Mouse (Mus musculus) C2C12 (cell line): ENCODE data around the gene Pnp. TPM values are rescaled to one million over a fixed set of nuclear protein-coding genes. Genes with fewer than 3 reads are reported as not detected.

ENCODE experiments used
- H3K27me3 ChIP-seq: one replicate; pipeline ENCODE4 v1.6.1; 2011; ENCODE audit not compliant: control insufficient read depth, insufficient read depth, insufficient read length
- H3K36me3 ChIP-seq: one replicate; pipeline ENCODE4 v1.6.1; 2011; ENCODE audit not compliant: control insufficient read depth, insufficient read depth
- H3K4me3 ChIP-seq: one replicate; pipeline ENCODE4 v1.5.1; 2011; ENCODE audit warnings: mild to moderate bottlenecking, control low read depth; ENCODE audit not compliant: poor library complexity, insufficient read depth, severe bottlenecking
- H3K79me2 ChIP-seq: one replicate; pipeline ENCODE4 v1.6.1; 2011; ENCODE audit not compliant: control insufficient read depth, insufficient read depth
- H3K79me3 ChIP-seq: one replicate; pipeline ENCODE4 v1.6.1; 2011; ENCODE audit warnings: low read depth, control low read depth
- H3ac ChIP-seq: one replicate; pipeline ENCODE3; 2011; ENCODE audit warnings: low read depth; ENCODE audit not compliant: control insufficient read depth, insufficient read length
- CEBPB ChIP-seq: IDR thresholded peaks from one replicate; pipeline ENCODE4 v1.6.1; 2011; ENCODE audit warnings: low read depth, mild to moderate bottlenecking, control low read depth, moderate library complexity
- CTCF ChIP-seq: IDR thresholded peaks from one replicate; pipeline ENCODE4 v1.5.1; 2011; ENCODE audit not compliant: control insufficient read depth, insufficient read depth, insufficient read length
- FOSL1 ChIP-seq: IDR thresholded peaks from one replicate; pipeline ENCODE4 v1.8.0; 2011; ENCODE audit warnings: mild to moderate bottlenecking, low read length; ENCODE audit not compliant: poor library complexity, insufficient read depth, severe bottlenecking
- MAX ChIP-seq: IDR thresholded peaks from one replicate; pipeline ENCODE4 v1.6.1; 2011; ENCODE audit warnings: mild to moderate bottlenecking, control low read depth
- MYOD1 ChIP-seq: IDR thresholded peaks from one replicate; pipeline ENCODE4 v1.6.1; 2011; ENCODE audit warnings: low read depth; ENCODE audit not compliant: control insufficient read depth, insufficient read length
- MYOG ChIP-seq: IDR thresholded peaks from one replicate; pipeline ENCODE4 v1.6.1; 2011; ENCODE audit not compliant: control insufficient read depth, insufficient read length; ENCODE audit errors: extremely low read depth
- USF1 ChIP-seq: IDR thresholded peaks from one replicate; pipeline ENCODE4 v1.6.1; 2011; ENCODE audit warnings: low read depth, mild to moderate bottlenecking, control low read depth, moderate library complexity
- polyA plus RNA-seq: library from polyadenylated mRNA; unstranded; fragments of >200 nt; fragmentation: generic; extraction: Trizol; gene quantifications from one replicate; pipeline ENCODE4 v1.2.1, GENCODE M21; 2012; ENCODE audit warnings: missing spikeins

Pnp gene
- polyA plus RNA-seq, 1 experiment, result 67.0 TPM

DNA sequence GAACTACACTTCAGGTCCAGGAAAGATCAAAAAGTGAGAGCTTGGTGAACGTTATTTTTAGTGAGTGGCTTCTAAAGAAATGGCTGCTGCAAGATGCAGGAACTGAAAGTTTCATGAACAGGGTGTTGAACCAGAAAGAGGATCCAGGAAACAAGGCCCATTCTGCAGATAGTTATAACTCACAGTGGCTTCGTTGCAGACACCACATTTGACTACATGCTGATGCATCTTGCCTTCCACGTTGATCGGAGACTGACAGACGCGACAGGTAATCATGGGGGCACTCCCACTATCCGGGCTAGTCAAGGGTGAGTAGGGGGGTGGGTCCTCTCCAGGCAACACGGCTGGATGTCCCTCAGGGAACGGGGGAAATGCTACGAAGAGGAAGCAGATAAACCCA lies 931 bp upstream of the Pnp start:
- H3ac ChIP-seq, result peak overlapping the region; percentile 72
- TF ChIP-seq MAX, result no peak
- no peak for TF ChIP-seq MYOG
- no peak for TF ChIP-seq MYOD1
- no peak for TF ChIP-seq FOSL1
- no peak for TF ChIP-seq CTCF
- TF ChIP-seq USF1, result no peak
- TF ChIP-seq CEBPB, result no peak
- H3K79me3 ChIP-seq, result peaks cover 40% of the 10 kb centered on the region
- H3K27me3 ChIP-seq, result no peaks in the 10 kb centered on the region
- peaks cover 57% of the 10 kb centered on the region for H3K79me2 ChIP-seq
- H3K4me3 ChIP-seq, result peak overlapping the region; percentile 96
- H3K36me3 ChIP-seq, result peaks cover 39% of the 10 kb centered on the region

DNA sequence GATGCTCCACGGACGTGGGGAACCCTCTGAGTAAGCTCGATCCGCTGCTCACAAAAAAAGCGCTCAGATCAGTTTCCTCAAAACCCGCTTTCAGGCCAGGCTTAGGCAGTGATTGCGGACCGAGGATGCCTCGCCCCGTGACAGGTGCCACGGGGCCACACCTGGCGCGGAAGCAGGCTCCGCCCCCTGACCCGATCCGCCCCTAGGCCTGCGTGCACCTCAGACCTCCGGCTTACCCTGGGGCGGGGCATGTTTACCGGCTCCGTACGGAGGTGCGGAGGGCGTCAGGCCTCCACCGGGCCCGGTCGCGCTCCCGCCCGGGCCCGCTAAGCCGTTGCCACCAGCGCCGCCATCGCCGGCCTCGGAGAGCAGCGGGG lies 517 bp upstream of the Pnp start:
- H3K36me3 ChIP-seq, result peaks cover 38% of the 10 kb centered on the region
- peak overlapping the region; percentile 96 for H3K4me3 ChIP-seq
- peaks cover 38% of the 10 kb centered on the region for H3K79me3 ChIP-seq
- no peaks in the 10 kb centered on the region for H3K27me3 ChIP-seq
- peaks cover 53% of the 10 kb centered on the region for H3K79me2 ChIP-seq
- peak overlapping the region; percentile 72 for H3ac ChIP-seq
- TF ChIP-seq MYOG (no peak), CTCF (no peak), FOSL1 (no peak), MAX (no peak), USF1 (no peak), CEBPB (no peak), MYOD1 (no peak)

DNA sequence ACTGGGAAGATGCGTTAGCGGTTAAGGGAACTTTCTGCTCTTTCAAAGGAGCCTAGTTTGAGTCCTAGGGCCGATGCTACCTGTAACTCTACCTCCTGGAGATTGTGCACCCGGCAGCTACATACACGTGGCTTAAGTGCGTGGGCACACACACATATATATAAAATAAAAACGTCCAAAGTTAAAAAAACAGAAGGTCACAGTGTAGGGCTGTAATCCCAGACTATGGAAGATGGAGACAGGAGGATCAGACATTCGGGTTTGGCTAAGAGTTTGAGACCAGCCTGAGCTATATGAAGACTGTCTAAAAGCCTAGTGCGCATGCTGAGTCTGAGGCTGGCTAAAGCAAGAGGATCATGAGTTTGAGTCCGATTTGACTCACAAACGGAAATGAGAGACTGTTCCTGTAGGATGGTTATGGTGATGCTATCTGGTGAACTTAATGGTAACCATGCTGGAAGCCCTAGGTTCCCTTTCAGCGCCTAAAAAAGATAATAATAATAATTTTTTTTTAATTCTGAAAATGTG lies 675 bp downstream of the Pnp start:
- Histone ChIP-seq H3K4me3 (peak overlapping the region; percentile 36), H3K27me3 (no peaks in the 10 kb centered on the region), H3ac (peak overlapping the region; percentile 52), H3K79me3 (peaks cover 27% of the 10 kb centered on the region), H3K79me2 (peaks cover 41% of the 10 kb centered on the region), H3K36me3 (peaks cover 29% of the 10 kb centered on the region)
- no peak for TF ChIP-seq CEBPB
- TF ChIP-seq USF1, result no peak
- TF ChIP-seq MYOD1, result no peak
- TF ChIP-seq MAX, result no peak
- TF ChIP-seq FOSL1, result no peak
- no peak for TF ChIP-seq CTCF
- no peak for TF ChIP-seq MYOG

DNA sequence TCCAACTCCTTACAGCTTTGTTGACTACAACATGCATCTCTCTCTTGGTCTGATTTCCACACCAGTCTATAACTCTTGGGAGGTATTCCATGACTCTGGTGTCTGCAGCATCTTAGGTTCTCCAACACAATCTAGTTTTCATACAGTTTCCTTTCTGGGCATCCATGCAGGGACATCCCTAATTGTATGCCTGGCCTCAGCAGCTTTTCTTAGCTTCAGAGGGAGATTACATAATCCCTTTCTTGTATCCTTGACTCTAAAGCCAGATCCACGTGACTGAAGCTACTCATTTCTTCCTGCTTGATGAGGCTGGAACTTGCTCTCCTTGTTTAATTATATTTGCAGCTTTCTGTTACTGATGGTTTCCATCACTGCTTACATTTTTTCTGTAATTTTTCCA lies 5.8 kb downstream of the Pnp start:
- H3ac ChIP-seq, result no peak overlapping the region
- H3K79me3 ChIP-seq, result no peaks in the 10 kb centered on the region
- H3K79me2 ChIP-seq, result no peaks in the 10 kb centered on the region
- H3K27me3 ChIP-seq, result no peaks in the 10 kb centered on the region
- TF ChIP-seq USF1 (no peak), MYOG (no peak), MYOD1 (no peak), CEBPB (no peak), FOSL1 (no peak), CTCF (no peak), MAX (no peak)
- no peak overlapping the region for H3K4me3 ChIP-seq
- H3K36me3 ChIP-seq, result no peaks in the 10 kb centered on the region

DNA sequence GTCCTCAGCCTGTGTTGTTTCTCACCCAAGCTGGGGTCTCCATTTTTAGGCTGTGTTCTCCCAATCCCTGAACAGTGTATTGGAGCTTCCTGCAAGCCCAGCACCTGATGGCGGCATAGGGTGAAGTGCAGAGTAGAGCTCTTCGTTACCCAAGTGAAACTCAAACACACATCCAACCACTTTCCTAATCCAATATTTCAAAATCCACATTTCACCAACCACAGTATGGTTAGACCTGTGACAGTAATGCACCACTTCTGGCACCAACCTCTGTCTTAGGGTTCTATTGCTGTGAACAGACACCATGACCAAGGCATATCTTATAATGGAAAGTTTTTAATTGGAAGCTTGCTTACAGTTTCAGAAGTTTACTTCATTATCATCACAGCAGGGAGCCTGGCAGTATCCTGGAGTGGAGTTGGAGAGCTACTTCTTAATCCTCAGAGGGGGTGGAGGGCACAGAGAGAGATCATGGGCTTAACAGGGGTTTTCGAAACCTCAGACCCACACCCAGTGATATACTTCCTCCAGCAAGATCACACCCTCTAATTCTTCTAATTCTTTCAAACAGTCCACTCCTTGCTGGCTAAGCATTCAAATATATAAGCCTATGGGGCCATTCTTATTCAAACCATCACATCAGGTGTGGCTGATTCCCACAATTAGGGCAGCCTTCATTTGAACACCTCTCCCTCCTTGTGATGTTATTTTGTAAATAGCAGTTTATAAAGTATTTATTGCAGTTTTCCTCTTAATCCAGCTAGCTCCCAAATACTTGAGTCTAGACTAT lies 7.4 kb downstream of the Pnp start:
- no peak for TF ChIP-seq USF1
- TF ChIP-seq CTCF, result no peak
- no peak for TF ChIP-seq FOSL1
- no peak for TF ChIP-seq MYOD1
- TF ChIP-seq MYOG, result no peak
- no peak for TF ChIP-seq CEBPB
- TF ChIP-seq MAX, result no peak
- no peak overlapping the region for H3K4me3 ChIP-seq

More for the DNA sequence above, 7.4 kb downstream of the Pnp start:
- Histone ChIP-seq H3ac (no peak overlapping the region), H3K79me2 (no peaks in the 10 kb centered on the region), H3K79me3 (no peaks in the 10 kb centered on the region), H3K27me3 (no peaks in the 10 kb centered on the region), H3K36me3 (no peaks in the 10 kb centered on the region)
